Mouse (Mus musculus): Measurements from ENCODE around the gene Mrps12.
"Not testable (repeated sequence)": the region's sequence is repeated elsewhere in the genome, so short reads cannot be mapped to it uniquely, and the experiment has no call there.

The Mrps12 gene

DNA sequence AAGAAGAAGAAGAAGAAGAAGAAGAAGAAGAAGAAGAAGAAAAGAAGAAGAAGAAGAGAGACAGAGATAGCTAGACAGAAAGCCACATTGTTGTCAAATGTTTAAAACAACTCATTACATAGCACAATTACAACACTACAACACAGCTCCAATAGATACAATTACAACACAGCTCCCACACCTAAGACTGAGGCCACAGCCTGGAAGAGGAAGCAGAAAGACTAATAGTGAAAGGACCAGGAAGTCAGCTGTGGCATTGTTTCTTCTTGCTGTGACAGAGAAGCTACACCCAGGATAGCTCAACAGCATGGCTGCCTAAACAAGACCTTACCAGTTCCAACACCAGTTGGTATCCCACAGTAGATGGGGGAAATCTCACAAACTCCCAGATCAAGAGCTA, 32.2 kb downstream of the Mrps12 start:
- DNase-seq (ENCODE audit: low spot score in 2 of 2): no peak

DNA sequence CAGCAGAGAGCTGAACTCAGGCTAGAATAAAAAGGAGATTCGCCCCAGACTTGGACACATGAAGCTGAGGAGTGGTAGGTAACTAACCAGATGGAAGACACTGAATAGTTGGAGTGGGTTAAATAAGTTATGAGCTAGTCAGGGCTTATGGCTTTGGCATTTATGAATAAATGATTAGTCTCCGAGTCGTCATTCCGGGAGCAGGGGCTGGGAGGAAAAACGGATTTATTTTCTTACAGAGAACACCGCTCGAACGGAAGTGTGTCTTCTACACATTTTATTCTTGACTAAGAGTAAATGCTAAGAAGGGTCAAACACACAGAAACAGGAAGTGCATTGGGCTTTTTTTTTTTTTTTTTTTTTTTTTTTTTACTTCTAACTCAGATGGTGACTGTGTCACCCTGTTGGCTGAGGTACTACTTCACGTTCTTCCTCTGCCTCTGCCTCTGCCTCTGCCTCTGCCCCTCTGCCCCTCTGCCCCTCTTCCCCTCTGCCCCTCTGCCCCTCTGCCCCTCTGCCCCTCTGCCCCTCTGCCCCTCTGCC, 38.9 kb downstream of the Mrps12 start:
- no peak for DNase-seq (ENCODE audit: low spot score in 2 of 2)

DNA sequence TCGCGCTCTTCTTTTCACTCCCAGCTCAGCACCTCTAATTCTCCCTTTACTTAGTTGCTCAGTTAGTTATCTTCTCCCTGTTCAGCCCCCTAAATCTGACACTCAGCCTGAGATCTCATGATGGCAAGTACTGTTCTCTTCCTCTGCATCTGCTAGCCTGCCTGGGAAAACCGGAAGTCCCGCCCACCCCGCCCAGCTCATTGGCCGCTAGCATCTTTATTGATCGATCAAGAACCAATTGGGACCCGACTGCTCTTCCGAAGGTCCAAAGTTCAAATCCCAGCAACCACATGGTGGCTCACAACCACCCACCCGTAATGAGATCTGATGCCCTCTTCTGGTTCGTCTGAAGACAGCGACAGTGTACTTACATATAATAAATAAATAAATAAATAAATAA, 40.3 kb downstream of the Mrps12 start:
- DNase-seq (ENCODE audit: low spot score in 2 of 2): not testable (repeated sequence)

DNA sequence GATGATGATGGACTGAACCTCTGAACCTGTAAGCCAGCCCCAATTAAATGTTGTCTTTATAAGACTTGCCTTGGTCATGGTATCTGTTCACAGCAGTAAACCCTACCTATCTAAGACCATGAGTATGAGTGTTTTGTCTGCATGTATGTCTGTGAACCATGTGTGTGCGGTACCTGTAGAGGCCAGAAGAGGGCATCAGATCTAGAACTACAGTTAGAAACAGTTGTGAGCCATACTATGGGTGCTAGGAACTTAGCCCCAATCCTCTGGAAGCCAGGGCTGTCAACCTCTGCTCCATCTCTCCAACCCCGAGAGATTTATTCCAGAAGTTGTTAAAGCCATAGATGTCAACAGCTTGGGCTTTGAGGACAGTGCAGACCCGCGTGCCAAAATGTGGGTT, 41.4 kb downstream of the Mrps12 start:
- DNase-seq (ENCODE audit: low spot score in 2 of 2): no peak

DNA sequence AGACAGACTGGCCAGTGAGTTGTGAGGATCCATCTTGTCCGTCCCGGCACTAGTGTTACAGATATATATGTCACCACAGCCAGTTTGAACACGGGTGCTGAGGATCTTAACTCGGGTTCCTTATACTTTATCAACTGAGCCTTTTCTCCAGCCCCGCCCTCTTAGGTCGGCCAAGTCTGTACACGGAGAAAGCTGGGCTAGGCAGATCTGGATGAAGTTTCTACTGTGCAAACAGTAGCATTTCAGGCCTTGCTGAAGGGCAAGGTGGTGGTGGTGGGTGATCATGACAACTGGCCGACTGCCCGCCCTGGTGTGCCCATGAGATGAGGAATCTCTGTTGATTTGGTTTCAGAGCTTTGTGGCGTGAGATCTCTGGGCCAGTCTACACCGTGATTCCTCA, 44.3 kb downstream of the Mrps12 start:
- no peak for DNase-seq (ENCODE audit: low spot score in 2 of 2)

DNA sequence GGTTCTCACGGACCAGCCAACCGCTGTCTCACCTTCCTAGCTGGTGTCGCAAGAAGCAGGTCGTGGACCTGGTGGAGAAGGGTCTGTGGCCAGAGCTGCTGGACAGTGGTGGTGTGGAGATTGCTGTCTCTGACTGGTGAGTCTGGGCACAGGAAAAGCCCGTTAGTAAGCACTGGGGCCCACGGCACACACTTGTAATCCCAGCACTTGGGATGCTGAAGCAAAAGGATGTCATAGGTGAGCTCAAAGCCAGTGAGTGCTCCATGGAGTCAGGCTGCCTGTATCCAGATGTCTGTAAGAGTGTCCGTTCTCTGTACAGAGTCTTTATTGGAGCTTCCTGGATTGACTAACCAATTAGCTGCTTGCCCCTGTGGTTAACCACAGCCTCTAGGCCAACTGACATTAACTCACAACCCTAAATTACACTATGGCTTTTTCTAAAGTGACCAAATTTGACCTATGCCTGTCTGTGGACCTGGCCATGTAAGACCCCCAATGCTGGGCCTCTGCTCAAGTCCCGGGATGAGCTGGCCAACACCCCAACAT, 46.6 kb downstream of the Mrps12 start:
- no peak for DNase-seq (ENCODE audit: low spot score in 2 of 2)

DNA sequence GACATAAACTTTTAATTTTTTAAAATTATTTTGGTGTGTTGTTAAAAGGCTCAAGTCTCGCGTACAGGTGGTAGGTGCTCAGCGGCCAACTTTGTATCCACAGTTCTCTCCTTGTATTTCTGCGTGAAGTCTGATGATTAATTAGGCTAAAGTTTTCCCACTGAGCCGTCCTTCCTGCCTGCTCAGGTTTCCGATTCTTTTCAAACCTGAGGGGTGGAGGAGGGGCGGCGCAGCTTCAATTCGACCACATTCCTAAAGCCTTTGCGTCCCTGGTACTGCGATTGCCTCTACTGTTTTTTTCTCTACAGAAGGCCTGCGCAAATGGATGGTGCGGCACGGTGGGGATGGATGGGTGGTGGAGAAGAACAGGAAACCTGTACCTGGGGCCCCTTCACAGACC, 47.2 kb downstream of the Mrps12 start:
- DNase-seq (ENCODE audit: low spot score in 2 of 2): peak in 1 of 2 experiments; percentile 24

DNA sequence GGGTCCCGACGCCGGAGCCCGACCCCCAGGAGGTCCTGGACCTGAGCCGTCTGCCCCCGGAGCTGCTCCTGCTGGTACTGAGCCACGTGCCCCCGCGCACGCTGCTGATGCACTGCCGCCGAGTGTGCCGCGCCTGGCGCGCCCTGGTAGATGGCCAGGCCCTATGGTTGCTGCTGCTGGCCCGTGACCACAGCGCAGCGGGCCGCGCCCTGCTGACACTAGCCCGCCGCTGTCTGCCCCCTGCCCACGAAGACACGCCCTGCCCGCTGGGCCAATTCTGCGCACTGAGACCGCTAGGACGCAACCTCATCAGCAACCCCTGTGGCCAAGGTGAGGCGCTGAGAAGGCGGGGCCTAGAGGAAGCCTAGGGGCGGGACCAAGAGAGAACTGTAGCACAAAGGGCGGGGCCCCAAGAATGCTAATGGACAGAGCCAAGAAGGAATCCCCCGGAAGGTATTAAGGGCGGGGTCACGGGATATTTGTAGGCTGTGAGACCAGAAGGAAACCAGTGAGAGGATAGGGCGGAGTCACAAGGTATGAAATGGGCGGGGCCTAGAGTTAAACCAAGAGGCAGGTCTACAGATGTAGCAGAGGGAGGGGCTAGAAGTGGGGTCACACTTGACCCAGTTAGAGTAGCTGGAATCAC, 48.2 kb downstream of the Mrps12 start:
- DNase-seq (ENCODE audit: low spot score in 2 of 2): peak; percentile 68 to 69

DNA sequence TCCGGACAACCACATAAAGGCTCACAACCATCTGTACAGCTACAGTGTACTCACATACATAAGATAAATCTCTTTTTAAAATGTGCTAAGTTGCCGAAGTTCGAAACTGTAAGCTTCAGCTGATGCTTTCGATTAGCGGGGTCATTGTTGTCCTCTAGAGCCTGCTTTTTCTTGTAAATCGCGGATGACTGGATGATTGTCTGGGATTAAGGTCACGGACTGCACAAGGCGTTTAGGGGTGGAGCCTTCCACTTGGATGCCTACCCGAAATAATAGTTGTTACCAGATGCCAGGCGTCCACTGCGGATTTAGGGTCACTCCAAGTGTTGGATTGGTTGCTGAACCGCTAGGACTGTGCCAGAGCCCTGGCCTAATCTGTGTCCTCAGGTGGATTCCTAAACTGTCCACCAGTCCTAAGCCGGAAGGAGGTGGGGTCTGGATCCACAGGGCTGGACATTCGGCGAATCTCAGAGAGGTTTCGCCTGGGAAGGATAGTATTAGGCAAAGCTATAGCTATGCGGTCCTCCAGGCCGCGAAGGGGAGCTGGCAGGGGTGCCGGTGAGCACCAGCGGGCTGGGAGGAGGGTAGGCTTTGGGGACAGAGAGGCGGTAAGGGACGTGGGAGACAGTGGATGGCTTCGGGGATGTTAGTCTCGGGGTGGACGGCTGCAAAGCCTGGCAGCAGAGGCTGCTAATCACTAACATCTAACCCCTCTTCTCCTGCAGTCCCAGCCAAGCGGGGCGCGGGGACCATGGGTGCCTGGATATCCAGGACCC, 48.9 kb downstream of the Mrps12 start, which contains the start of gene Fbxo27:
Gene Fbxo27 (plus strand): TSS at position 305 of the 776 bp plus-strand sequence.
- peak in 1 of 2 experiments; percentile 27 for DNase-seq (ENCODE audit: low spot score in 2 of 2)

DNA sequence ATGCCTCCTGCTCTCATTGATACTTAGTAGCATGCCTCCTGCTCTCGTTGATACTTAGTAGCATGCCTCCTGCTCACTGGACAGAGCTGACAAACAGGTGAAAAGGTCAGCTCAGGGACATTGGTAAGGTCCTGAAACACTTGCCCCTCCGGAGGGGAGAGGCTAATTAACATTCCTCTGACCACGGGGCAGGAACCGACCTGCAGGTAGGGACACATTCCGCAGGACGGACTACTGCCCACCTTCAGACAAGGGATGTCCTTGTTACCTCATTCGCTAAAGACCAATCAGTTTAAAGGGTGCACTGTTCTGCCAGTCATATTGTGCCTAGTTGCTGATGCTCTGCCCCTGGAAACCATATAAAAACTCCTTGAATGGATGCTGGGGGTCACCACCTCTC, 50.5 kb downstream of the Mrps12 start:
- DNase-seq (ENCODE audit: low spot score in 2 of 2): no peak

All from urinary bladder, adult 18-20 months (tissue).